Mouse (Mus musculus) heart, embryonic 13.5 days (tissue): ENCODE results near the gene Apobr. TPM values are rescaled to one million over a fixed set of nuclear protein-coding genes. Genes with fewer than 3 reads are reported as not detected.

ENCODE experiments used
- microRNA-seq: library from miRNA; unstranded; fragments of <30 nt; microRNA quantifications from one replicate; pipeline ENCODE4, GENCODE M21; 2016
- polyA plus RNA-seq: library from polyadenylated mRNA; unstranded; fragments of >200 nt; fragmentation: Nextera tagmentation; extraction: Ambion mirVana; gene quantifications from 2 replicates; pipeline ENCODE4 v1.2.1, GENCODE M21; 2015

The Apobr gene
- polyA plus RNA-seq, 1 experiment from 2014 or later: 0.33 TPM

Small RNA genes lying within 50 kb of the gene (microRNA-seq; reads per million reads assigned to microRNA genes)
- 0.82 reads per million for gene Mir7059

Other genes starting within 250 kb of the Apobr start
- 3.0 and 3.1 TPM in 2 replicates for gene Lat, start 215.4 kb upstream of the Apobr start, polyA plus RNA-seq
- gene Spns1, start 207.5 kb upstream of the Apobr start, polyA plus RNA-seq: 43.7 and 44.9 TPM in 2 replicates
- gene Nfatc2ip, start 188.2 kb upstream of the Apobr start, polyA plus RNA-seq: 1.0 and 1.7 TPM in 2 replicates
- not detected in 2 replicates for gene Cd19, start 170.1 kb upstream of the Apobr start, polyA plus RNA-seq
- gene Rabep2, start 156.2 kb upstream of the Apobr start, polyA plus RNA-seq: 19.1 and 19.4 TPM in 2 replicates
- 1.3 and 2.2 TPM in 2 replicates for gene Atp2a1, start 121.8 kb upstream of the Apobr start, polyA plus RNA-seq
- gene Sh2b1, start 109.5 kb upstream of the Apobr start, polyA plus RNA-seq: 40.7 and 41.2 TPM in 2 replicates
- gene Tufm, start 97.6 kb upstream of the Apobr start, polyA plus RNA-seq: 160 and 181 TPM in 2 replicates
- gene Atxn2l, start 81.5 kb upstream of the Apobr start, polyA plus RNA-seq: 32.8 and 36.1 TPM in 2 replicates
- gene Eif3c, start 18.5 kb upstream of the Apobr start, polyA plus RNA-seq: 129 and 135 TPM in 2 replicates
- gene Cln3, start 875 bp downstream of the Apobr start, polyA plus RNA-seq: 19.4 and 22.1 TPM in 2 replicates
- not detected in 2 replicates for gene Il27, start 10.0 kb downstream of the Apobr start, polyA plus RNA-seq
- gene Nupr1, start 45.9 kb downstream of the Apobr start, polyA plus RNA-seq: 6.2 and 9.3 TPM in 2 replicates
- 27.7 and 28.8 TPM in 2 replicates for gene Sgf29, start 64.4 kb downstream of the Apobr start, polyA plus RNA-seq
- 5.8 and 6.2 TPM in 2 replicates for gene Sult1a1, start 91.5 kb downstream of the Apobr start, polyA plus RNA-seq
- gene Bola2, start 110.5 kb downstream of the Apobr start, polyA plus RNA-seq: 109 and 124 TPM in 2 replicates
- gene Slx1b, start 110.8 kb downstream of the Apobr start, polyA plus RNA-seq: 6.9 and 7.1 TPM in 2 replicates
- gene Coro1a, start 122.8 kb downstream of the Apobr start, polyA plus RNA-seq: 11.8 and 16.6 TPM in 2 replicates
- 57.5 and 65.5 TPM in 2 replicates for gene Mapk3, start 174.7 kb downstream of the Apobr start, polyA plus RNA-seq
- gene Gdpd3, start 181.4 kb downstream of the Apobr start, polyA plus RNA-seq: 1.2 and 1.4 TPM in 2 replicates
- 79.1 and 86.2 TPM in 2 replicates for gene Ypel3, start 192.0 kb downstream of the Apobr start, polyA plus RNA-seq
- gene Tbx6, start 196.5 kb downstream of the Apobr start, polyA plus RNA-seq: 0.32 and 0.33 TPM in 2 replicates
- 151 and 166 TPM in 2 replicates for gene Ppp4c, start 207.6 kb downstream of the Apobr start, polyA plus RNA-seq
- gene Fam57b, start 212.7 kb downstream of the Apobr start, polyA plus RNA-seq: 0.29 and 0.32 TPM in 2 replicates
- gene 4930451I11Rik, start 246.7 kb downstream of the Apobr start, polyA plus RNA-seq: not detected in 2 replicates